In the genomic region with DNA sequence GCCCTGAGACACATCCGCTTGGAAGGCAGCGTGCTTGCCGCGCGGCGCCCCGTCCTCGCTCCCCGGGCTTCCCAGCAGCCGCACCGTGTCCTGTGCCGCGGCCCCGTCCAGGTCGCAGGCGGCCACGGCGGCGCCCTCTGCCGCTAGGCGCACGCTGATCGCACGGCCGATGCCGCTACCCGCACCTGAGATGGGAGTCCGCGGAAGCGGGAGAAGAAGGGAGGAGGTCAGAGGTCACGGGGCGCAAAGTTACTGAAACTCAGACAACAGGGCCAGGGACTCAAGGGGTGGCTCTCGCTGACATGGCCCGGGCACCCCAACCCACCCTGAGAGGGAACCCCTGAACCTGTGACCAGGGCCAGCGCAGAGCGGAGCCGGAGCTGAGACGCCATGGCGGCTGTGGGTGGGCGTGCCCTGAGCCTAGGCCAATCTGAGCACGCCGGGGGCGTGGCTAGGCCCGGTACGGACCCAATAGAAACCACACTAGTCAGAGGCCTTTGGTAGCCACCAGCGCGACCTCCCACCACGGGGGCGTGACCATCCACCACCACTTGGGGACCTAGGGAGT, we compare ENCODE assay signal across 8 mouse cellular contexts. TPM values are rescaled to one million over a fixed set of nuclear protein-coding genes. Genes with fewer than 3 reads are reported as not detected.
DNase-seq lines count a peak whose midpoint lies in the region; ATAC-seq and TF ChIP-seq lines count a peak whose summit lies in the region.

H2-Ke6 (minus strand) TSS at position 405 of the 568 bp plus-strand sequence.

- peak within 1 kb of the TSS; percentile 98 for H3K27ac ChIP-seq in forebrain, embryonic 12.5 days
- H3K27ac ChIP-seq in heart, postnatal 0 days (ENCODE audit: low read depth), result peak within 1 kb of the TSS; percentile 69
- H3K27ac ChIP-seq in liver, postnatal 0 days (ENCODE audit: low read depth), result peak within 1 kb of the TSS; percentile 87
- H3K27ac ChIP-seq in neural tube, embryonic 15.5 days (replicated peaks), result peak within 1 kb of the TSS; percentile 98

- peak; percentile 90 for DNase-seq in c-Kit-positive CD71-positive TER-119-positive erythroid progenitor cells, embryonic 14.5 days (ENCODE audit: low spot score)
- peak; percentile 87 for DNase-seq in heart, postnatal 0 days (ENCODE audit: low spot score)
- DNase-seq in kidney, postnatal 4 days, result peak; percentile 95 to 97
- peak; percentile 94 for DNase-seq in liver, postnatal 0 days
- DNase-seq in testis, postnatal 14 days (ENCODE audit: low spot score), result peak; percentile 91

- H3K4me3 ChIP-seq in E14TG2a.4 (replicated peaks; ENCODE audit: low read length), result peak within 1 kb of the TSS; percentile 92
- H3K4me3 ChIP-seq in forebrain, embryonic 12.5 days (replicated peaks), result peak within 1 kb of the TSS; percentile 69
- peak within 1 kb of the TSS; percentile 67 for H3K4me3 ChIP-seq in heart, postnatal 0 days (ENCODE audit: low read depth, low read length)
- H3K4me3 ChIP-seq in liver, postnatal 0 days (ENCODE audit: low read depth, low read length), result peak within 1 kb of the TSS; percentile 65
- H3K4me3 ChIP-seq in neural tube, embryonic 15.5 days (replicated peaks), result peak within 1 kb of the TSS; percentile 64

- under 1% methylated on average over 49 of the region's 49 CpGs for WGBS in forebrain, embryonic 12.5 days
- under 1% methylated on average over 49 of the region's 49 CpGs for WGBS in heart, postnatal 0 days
- under 1% methylated on average over 49 of the region's 49 CpGs for WGBS in liver, postnatal 0 days (ENCODE audit: insufficient replicate concordance)
- WGBS in neural tube, embryonic 15.5 days, result under 1% methylated on average over 49 of the region's 49 CpGs

- TF ChIP-seq CTCF in E14TG2a.4 (conservative IDR thresholded peaks at IDR 0.05; ENCODE audit: low read length), result no peak
- TF ChIP-seq CTCF in heart, postnatal 0 days (IDR thresholded peaks at IDR 0.05; ENCODE audit: low read depth), result no peak; the same call in 1 of the 2 replicates
- peak; percentile 51 for TF ChIP-seq CTCF in liver, postnatal 0 days (IDR thresholded peaks at IDR 0.05; ENCODE audit: low read depth)

- TF ChIP-seq EP300 in heart, postnatal 0 days (IDR thresholded peaks at IDR 0.05; ENCODE audit: low read depth), result no peak
- no peak for TF ChIP-seq EP300 in liver, postnatal 0 days (IDR thresholded peaks at IDR 0.05; ENCODE audit: low read depth)

- peaks cover 34% of the 10 kb centered on the region for H3K36me3 ChIP-seq in E14TG2a.4 (ENCODE audit: insufficient read depth, low read length)
- H3K36me3 ChIP-seq in forebrain, embryonic 12.5 days (replicated peaks), result peaks cover 33% of the 10 kb centered on the region
- H3K36me3 ChIP-seq in heart, postnatal 0 days (replicated peaks; ENCODE audit: control insufficient read depth, insufficient read depth, low read length), result peaks cover 19% of the 10 kb centered on the region
- H3K36me3 ChIP-seq in liver, postnatal 0 days (replicated peaks; ENCODE audit: insufficient read depth, low read length), result peaks cover 23% of the 10 kb centered on the region
- H3K36me3 ChIP-seq in neural tube, embryonic 15.5 days, result peaks cover 18% of the 10 kb centered on the region

- peak within 1 kb of the TSS; percentile 93 for H3K9ac ChIP-seq in forebrain, embryonic 12.5 days
- H3K9ac ChIP-seq in heart, postnatal 0 days (replicated peaks; ENCODE audit: low read depth, low read length), result peak within 1 kb of the TSS; percentile 66
- H3K9ac ChIP-seq in liver, postnatal 0 days (replicated peaks), result peak within 1 kb of the TSS; percentile 59
- H3K9ac ChIP-seq in neural tube, embryonic 15.5 days (replicated peaks), result peak within 1 kb of the TSS; percentile 67

- peaks cover 17% of the 10 kb centered on the region for H3K27me3 ChIP-seq in E14TG2a.4 (ENCODE audit: insufficient read depth, low read length)
- H3K27me3 ChIP-seq in forebrain, embryonic 12.5 days, result no peaks in the 10 kb centered on the region
- no peaks in the 10 kb centered on the region for H3K27me3 ChIP-seq in heart, postnatal 0 days (ENCODE audit: control insufficient read depth, insufficient read depth, low read length)
- H3K27me3 ChIP-seq in liver, postnatal 0 days (ENCODE audit: insufficient read depth, low read length), result no peaks in the 10 kb centered on the region
- no peaks in the 10 kb centered on the region for H3K27me3 ChIP-seq in neural tube, embryonic 15.5 days (replicated peaks)

- H3K9me3 ChIP-seq in E14TG2a.4 (ENCODE audit: low read length), result no peaks in the 10 kb centered on the region
- no peaks in the 10 kb centered on the region for H3K9me3 ChIP-seq in forebrain, embryonic 12.5 days
- H3K9me3 ChIP-seq in heart, postnatal 0 days (replicated peaks; ENCODE audit: control insufficient read depth, low read length), result no peaks in the 10 kb centered on the region
- H3K9me3 ChIP-seq in liver, postnatal 0 days (ENCODE audit: low read length), result no peaks in the 10 kb centered on the region
- no peaks in the 10 kb centered on the region for H3K9me3 ChIP-seq in neural tube, embryonic 15.5 days (replicated peaks)

- ATAC-seq in forebrain, embryonic 12.5 days (ENCODE audit: low FRiP score), result peak; percentile 72
- ATAC-seq in heart, postnatal 0 days (ENCODE audit: insufficient read depth, low read depth), result peak; percentile 65
- peak; percentile 57 for ATAC-seq in liver, postnatal 0 days
- ATAC-seq in neural tube, embryonic 15.5 days (ENCODE audit: low FRiP score), result peak; percentile 65

- peak within 1 kb of the TSS; percentile 83 for H3K4me2 ChIP-seq in forebrain, embryonic 12.5 days
- peak within 1 kb of the TSS; percentile 94 for H3K4me2 ChIP-seq in heart, postnatal 0 days (ENCODE audit: low read depth, low read length)
- H3K4me2 ChIP-seq in liver, postnatal 0 days (ENCODE audit: low read depth, low read length), result peak within 1 kb of the TSS; percentile 90
- peak within 1 kb of the TSS; percentile 98 for H3K4me2 ChIP-seq in neural tube, embryonic 15.5 days

- H3K4me1 ChIP-seq in E14TG2a.4 (replicated peaks; ENCODE audit: low read depth, low read length), result peaks cover 73% of the 10 kb centered on the region
- peaks cover 73% of the 10 kb centered on the region for H3K4me1 ChIP-seq in forebrain, embryonic 12.5 days
- peaks cover 39% of the 10 kb centered on the region for H3K4me1 ChIP-seq in heart, postnatal 0 days (ENCODE audit: control insufficient read depth, insufficient read depth)
- H3K4me1 ChIP-seq in liver, postnatal 0 days (ENCODE audit: insufficient read depth), result peaks cover 51% of the 10 kb centered on the region
- H3K4me1 ChIP-seq in neural tube, embryonic 15.5 days, result peaks cover 78% of the 10 kb centered on the region

RNA-seq across cellular contexts. Expression of gene H2-Ke6, which starts in this region (rescaled TPM):
- polyA plus RNA-seq in forebrain, embryonic 12.5 days (2016; fragmentation: Nextera tagmentation; extraction: Ambion mirVana), result 92.8 and 103 TPM in 2 replicates
- total RNA-seq in heart, postnatal 0 days (2014; rRNA removed; ENCODE audit: low replicate concordance), result 80.6 and 101 TPM in 2 replicates
- 58.5 and 64.6 TPM in 2 replicates for polyA plus RNA-seq in heart, postnatal 0 days (2015; fragmentation: Nextera tagmentation; extraction: Ambion mirVana)
- polyA plus RNA-seq in liver, postnatal 0 days (2015; fragmentation: Nextera tagmentation; extraction: Ambion mirVana), result 49.1 and 51.6 TPM in 2 replicates
- polyA plus RNA-seq in neural tube, embryonic 15.5 days (2015; fragmentation: Nextera tagmentation; extraction: Ambion mirVana), result 68.4 and 71.4 TPM in 2 replicates

Comparison
In these comparisons a context has a peak if more than half of its experiments do, and no peak if none do; other contexts are left out.
1. Peak in every context shown above with its lines: DNase-seq, ATAC-seq, H3K4me3 ChIP-seq and H3K27ac ChIP-seq.